Mouse (Mus musculus) cerebellum, adult 2 months (tissue): ENCODE results near the gene Med18. TPM values are rescaled to one million over a fixed set of nuclear protein-coding genes. Genes with fewer than 3 reads are reported as not detected.

Experiments
- DNase-seq, 2 experiments: peaks; one replicate each; pipeline ENCODE4 v3.0.0; 2021
- H3K27ac ChIP-seq: fragments of 200-500 bp; 2 replicates; pipeline ENCODE4 v1.5.1; 2012; ENCODE audit warnings: low read length, control low read depth, inconsistent platforms; ENCODE audit not compliant: insufficient read depth
- H3K27me3 ChIP-seq: fragments of 200-500 bp; 2 replicates; pipeline ENCODE4 v1.6.1; 2012; ENCODE audit warnings: inconsistent platforms, mild to moderate bottlenecking, low read length, moderate library complexity; ENCODE audit not compliant: control insufficient read depth, insufficient read depth
- H3K4me1 ChIP-seq: fragments of 200-500 bp; 2 replicates; pipeline ENCODE4 v1.6.1; 2011; ENCODE audit warnings: low read length; ENCODE audit not compliant: control insufficient read depth, insufficient read depth
- H3K4me3 ChIP-seq: fragments of 200-500 bp; replicated peaks from 2 replicates; pipeline ENCODE3; 2011; ENCODE audit warnings: mild to moderate bottlenecking, low read depth, low read length, control low read depth; ENCODE audit not compliant: insufficient read depth
- CTCF ChIP-seq: fragments of 200-500 bp; IDR thresholded peaks from 2 replicates; pipeline ENCODE4 v1.5.1; 2011; ENCODE audit warnings: low read depth, mild to moderate bottlenecking, control low read depth, low read length, moderate library complexity, borderline replicate concordance; ENCODE audit not compliant: insufficient read depth
- POLR2A ChIP-seq: fragments of 200-500 bp; IDR thresholded peaks from 2 replicates; pipeline ENCODE4 v1.6.1; 2011; ENCODE audit warnings: low read length, control low read depth, borderline replicate concordance; ENCODE audit not compliant: insufficient read depth
- WGBS: fragments of 180-500 bp; shearing (Covaris S2); methylation state at CpG from one replicate; pipeline ENCODE4 v1.1.7; 2018; 5-methylcytosine and 5-hydroxymethylcytosine counted together
- polyA plus RNA-seq: library from polyadenylated mRNA; depleted of rRNA; stranded (reverse); fragments of >200 nt; gene quantifications from 2 replicates; pipeline ENCODE4 v1.2.3, GENCODE M21; 2012; rRNA removed

Gene Med18
- polyA plus RNA-seq, 1 experiment, result 5.5 TPM

- no peak overlapping the region for H3K4me3 ChIP-seq
- 47% methylated on average over 8 of the region's 8 CpGs for WGBS
- no peaks in the 10 kb centered on the region for H3K4me1 ChIP-seq
- TF ChIP-seq POLR2A (no peak), CTCF (no peak)
- H3K27me3 ChIP-seq, result no peaks in the 10 kb centered on the region
- H3K27ac ChIP-seq, result no peak overlapping the region
- peak in 1 of 2 experiments; percentile 14 for DNase-seq
Measured at GRCm38 (mm10) chr4:132411322-132412094, 52.2 kb downstream of the Med18 start.

- Histone ChIP-seq H3K4me3 (no peak overlapping the region), H3K4me1 (no peaks in the 10 kb centered on the region), H3K27ac (no peak overlapping the region), H3K27me3 (no peaks in the 10 kb centered on the region)
- 93% methylated on average over 4 of the region's 4 CpGs for WGBS
- no peak for DNase-seq
- no peak for TF ChIP-seq POLR2A
- TF ChIP-seq CTCF, result no peak
Measured at GRCm38 (mm10) chr4:132409587-132410229, 54.0 kb downstream of the Med18 start.

Other genes starting within 250 kb of the Med18 start
- 20.5 and 20.6 TPM in 2 replicates for gene Gmeb1, start 202.3 kb downstream of the Med18 start, polyA plus RNA-seq
- gene Taf12, start 189.5 kb downstream of the Med18 start, polyA plus RNA-seq, result 22.5 and 24.3 TPM in 2 replicates
- 2.2 and 3.1 TPM in 2 replicates for gene Rab42, start 160.5 kb downstream of the Med18 start, polyA plus RNA-seq
- gene Trnau1ap, start 134.4 kb downstream of the Med18 start, polyA plus RNA-seq, result 17.9 and 19.1 TPM in 2 replicates
- gene Rcc1, start 110.3 kb downstream of the Med18 start, polyA plus RNA-seq, result 8.4 and 9.6 TPM in 2 replicates
- gene Phactr4, start 41.4 kb downstream of the Med18 start, polyA plus RNA-seq, result 10.3 and 10.7 TPM in 2 replicates
- gene Sesn2, start 46.6 kb upstream of the Med18 start, polyA plus RNA-seq, result 9.8 and 10.2 TPM in 2 replicates
- 569 and 629 TPM in 2 replicates for gene Atpif1, start 69.7 kb upstream of the Med18 start, polyA plus RNA-seq
- gene Dnajc8, start 71.6 kb upstream of the Med18 start, polyA plus RNA-seq, result 97.2 and 116 TPM in 2 replicates
- 0.40 and 0.41 TPM in 2 replicates for gene Ptafr, start 100.1 kb upstream of the Med18 start, polyA plus RNA-seq
- gene Eya3, start 175.1 kb upstream of the Med18 start, polyA plus RNA-seq, result 25.1 and 27.9 TPM in 2 replicates